Mouse (Mus musculus) lung, adult 2 months (tissue): ENCODE data around the gene Odf3l2. TPM values are rescaled to one million over a fixed set of nuclear protein-coding genes. Genes with fewer than 3 reads are reported as not detected.

ENCODE experiments used
- DNase-seq: peaks from one replicate; pipeline ENCODE4 v3.0.0; 2022
- H3K4me1 ChIP-seq: fragments of 200-500 bp; 2 replicates; pipeline ENCODE4 v1.6.1; 2011; ENCODE audit warnings: low read length; ENCODE audit not compliant: control insufficient read depth, insufficient read depth
- H3K4me3 ChIP-seq: fragments of 200-500 bp; replicated peaks from 2 replicates; pipeline ENCODE3; 2011; ENCODE audit warnings: low read depth, mild to moderate bottlenecking, control low read depth, low read length; ENCODE audit errors: extremely low read depth
- CTCF ChIP-seq: fragments of 200-500 bp; IDR thresholded peaks from 2 replicates; pipeline ENCODE4 v1.5.1; 2011; ENCODE audit warnings: mild to moderate bottlenecking, low read length, control low read depth; ENCODE audit not compliant: insufficient read depth
- POLR2A ChIP-seq: fragments of 200-500 bp; IDR thresholded peaks from 2 replicates; pipeline ENCODE4 v1.6.1; 2011; ENCODE audit warnings: low read depth, mild to moderate bottlenecking, control low read depth, low read length, borderline replicate concordance; ENCODE audit errors: extremely low read depth
- WGBS: fragments of 180-500 bp; shearing (Covaris S2); methylation state at CpG from one replicate; pipeline ENCODE4 v1.1.7; 2018; 5-methylcytosine and 5-hydroxymethylcytosine counted together
- polyA plus RNA-seq: library from polyadenylated mRNA; depleted of rRNA; stranded (reverse); fragments of >200 nt; gene quantifications from 2 replicates; pipeline ENCODE4 v1.2.3, GENCODE M21; 2012

Odf3l2 gene
- polyA plus RNA-seq, 1 experiment = not detected

- no peak overlapping the region for H3K4me3 ChIP-seq
- no peaks in the 10 kb centered on the region for H3K4me1 ChIP-seq
- TF ChIP-seq CTCF = no peak
- no peak for TF ChIP-seq POLR2A
- no peak for DNase-seq
- WGBS = 81% methylated on average over 8 of the region's 8 CpGs
Measured at GRCm38 (mm10) chr10:79636287-79636686, 9.3 kb downstream of the Odf3l2 start.

GRCm38 (mm10) chr10:79633006-79633777, 12.3 kb downstream of the Odf3l2 start:
- WGBS = 69% methylated on average over 17 of the region's 17 CpGs

GRCm38 (mm10) chr10:79631432-79631831, 14.1 kb downstream of the Odf3l2 start:
- DNase-seq = no peak
- no peaks in the 10 kb centered on the region for H3K4me1 ChIP-seq
- no peak for TF ChIP-seq CTCF
- no peak for TF ChIP-seq POLR2A
- 77% methylated on average over 4 of the region's 4 CpGs for WGBS
- no peak overlapping the region for H3K4me3 ChIP-seq

More at GRCm38 (mm10) chr10:79633006-79633777, 12.3 kb downstream of the Odf3l2 start:
- TF ChIP-seq POLR2A = no peak
- no peak for TF ChIP-seq CTCF
- Histone ChIP-seq H3K4me1 (no peaks in the 10 kb centered on the region), H3K4me3 (no peak overlapping the region)
- no peak for DNase-seq

DNA sequence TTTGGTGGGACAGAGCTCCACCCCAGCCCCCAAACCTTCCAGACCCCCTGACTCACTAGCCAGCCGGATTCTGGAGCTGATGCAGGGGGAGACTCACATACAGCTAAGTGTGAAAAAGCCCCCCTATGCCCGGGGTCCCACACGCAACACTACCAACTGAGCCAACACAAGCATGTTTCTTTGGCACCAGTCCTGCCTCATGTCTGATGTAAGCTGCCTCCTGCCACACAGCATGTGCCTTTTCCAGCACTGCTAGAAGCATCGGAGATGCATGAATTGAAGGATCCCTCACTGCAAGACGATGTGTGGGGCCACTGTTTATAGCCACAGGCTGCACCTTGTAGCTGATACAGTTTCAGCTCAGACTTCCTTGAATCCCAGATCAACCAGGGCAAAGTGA, 17.2 kb downstream of the Odf3l2 start:
- WGBS = 81% methylated on average over 5 of the region's 5 CpGs
- no peak overlapping the region for H3K4me3 ChIP-seq
- TF ChIP-seq CTCF (no peak), POLR2A (no peak)
- no peaks in the 10 kb centered on the region for H3K4me1 ChIP-seq
- no peak for DNase-seq

- TF ChIP-seq CTCF = no peak
- TF ChIP-seq POLR2A = no peak
- WGBS = 79% methylated on average over 10 of the region's 10 CpGs
- Histone ChIP-seq H3K4me3 (no peak overlapping the region), H3K4me1 (no peaks in the 10 kb centered on the region)
- DNase-seq = no peak
Measured at GRCm38 (mm10) chr10:79626156-79626555, 19.4 kb downstream of the Odf3l2 start.

DNA sequence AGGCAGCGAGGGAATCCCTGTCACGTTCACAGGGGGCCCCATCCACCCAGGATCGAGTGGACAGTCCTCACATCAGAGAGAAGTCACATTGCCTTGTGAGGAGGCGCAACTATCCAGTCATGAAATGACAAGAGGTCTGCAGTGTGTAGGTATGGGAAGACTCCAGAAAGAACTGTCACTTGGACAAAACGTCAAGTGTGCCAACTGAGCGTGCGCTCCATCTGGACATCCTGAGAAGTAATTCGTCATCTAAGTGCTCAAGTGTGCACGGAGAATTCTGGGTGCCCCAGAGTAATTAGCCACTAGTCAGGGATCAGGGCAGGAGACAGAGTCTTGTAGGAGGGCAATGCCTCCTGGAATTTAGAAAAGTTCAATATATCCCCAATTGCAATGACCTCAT, 20.1 kb downstream of the Odf3l2 start:
- WGBS = 70% methylated on average over 9 of the region's 9 CpGs
- TF ChIP-seq CTCF (no peak), POLR2A (no peak)
- no peaks in the 10 kb centered on the region for H3K4me1 ChIP-seq
- no peak overlapping the region for H3K4me3 ChIP-seq
- no peak for DNase-seq

DNA sequence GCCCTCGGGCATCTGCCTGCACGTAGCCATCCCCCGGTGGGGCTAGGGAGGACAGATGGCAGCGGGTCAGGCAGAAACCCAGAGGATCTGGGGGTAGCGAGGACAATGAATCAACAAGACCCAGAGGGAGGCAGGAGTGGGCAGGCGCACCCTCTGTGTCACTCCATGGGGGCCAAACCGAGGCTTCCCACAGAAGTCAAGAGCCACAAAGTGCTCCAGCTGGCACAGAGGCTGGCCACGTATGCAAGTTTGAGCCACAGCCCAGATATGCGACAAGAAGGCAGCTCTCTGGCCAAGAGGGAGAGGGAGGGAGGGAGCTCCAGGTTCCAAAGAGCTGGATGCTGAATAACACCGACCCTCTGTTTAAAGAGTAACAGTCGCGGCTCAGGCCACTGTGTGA, 21.6 kb downstream of the Odf3l2 start:
- TF ChIP-seq POLR2A = no peak
- TF ChIP-seq CTCF = no peak
- Histone ChIP-seq H3K4me3 (no peak overlapping the region), H3K4me1 (no peaks in the 10 kb centered on the region)
- no peak for DNase-seq
- WGBS = 61% methylated on average over 12 of the region's 12 CpGs

DNA sequence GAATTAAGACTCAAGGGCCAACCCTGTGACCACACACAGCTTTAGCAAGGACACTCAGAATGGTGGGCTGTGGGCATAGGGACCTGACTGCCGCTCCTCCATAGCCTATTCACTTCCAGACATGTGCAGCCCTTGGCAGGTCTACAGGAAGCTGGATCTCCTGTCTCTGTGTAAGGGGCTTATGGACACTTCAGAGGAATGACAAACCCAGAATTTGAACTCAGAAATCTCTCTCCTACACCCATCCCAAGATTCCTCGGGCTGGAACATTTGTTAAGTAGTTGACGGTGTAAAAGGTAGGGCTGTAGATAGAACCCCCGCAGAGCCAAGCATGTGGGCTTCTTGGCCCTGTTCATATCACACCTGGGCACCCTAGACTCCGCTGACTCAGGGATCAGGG, 29.2 kb downstream of the Odf3l2 start:
- H3K4me1 ChIP-seq = peaks cover 5% of the 10 kb centered on the region; the same call in 1 of the 2 replicates
- TF ChIP-seq CTCF (no peak), POLR2A (no peak)
- DNase-seq = no peak
- WGBS = 84% methylated on average over 5 of the region's 5 CpGs
- H3K4me3 ChIP-seq = no peak overlapping the region

DNA sequence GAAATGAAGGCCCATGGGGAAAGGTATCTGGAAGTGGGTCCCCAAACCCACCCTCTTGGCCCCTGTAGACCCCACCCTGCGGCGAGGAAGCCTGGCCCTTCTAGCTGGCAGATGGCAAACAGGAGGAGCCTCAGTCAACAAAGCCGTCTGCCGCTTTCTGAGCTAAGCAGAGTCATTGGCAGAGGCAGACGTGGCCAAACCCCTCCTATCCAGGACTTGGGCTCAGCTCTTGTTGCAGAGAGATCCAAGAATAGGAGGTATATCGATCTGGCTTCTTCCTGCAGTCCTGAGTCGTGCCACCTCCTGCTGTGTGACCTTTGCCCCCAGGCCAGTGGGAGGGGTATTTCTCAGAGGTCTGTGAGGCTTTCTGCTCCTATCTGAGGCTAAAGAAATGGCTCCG, 29.7 kb downstream of the Odf3l2 start:
- peaks cover 5% of the 10 kb centered on the region; the same call in 1 of the 2 replicates for H3K4me1 ChIP-seq
- DNase-seq = no peak
- 13% methylated on average over 8 of the region's 8 CpGs for WGBS
- TF ChIP-seq CTCF (no peak), POLR2A (no peak)
- H3K4me3 ChIP-seq = no peak overlapping the region

DNA sequence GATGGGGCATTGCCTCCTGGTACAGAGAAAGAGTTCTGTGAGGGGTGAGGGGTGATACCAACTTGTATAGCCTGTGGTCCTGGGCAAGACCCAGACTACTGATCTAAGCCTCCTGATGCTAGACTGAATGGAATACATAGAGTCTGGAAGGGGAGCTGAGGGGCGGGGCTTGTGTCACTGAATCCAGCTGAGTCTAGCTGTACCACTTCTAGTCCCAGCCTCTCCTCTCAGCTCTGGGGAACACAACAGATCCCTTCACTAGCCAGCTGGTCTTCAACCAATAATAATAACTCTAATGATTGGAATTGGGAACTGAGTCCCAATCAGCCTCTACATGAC, 31.3 kb downstream of the Odf3l2 start:
- no peak overlapping the region for H3K4me3 ChIP-seq
- no peak for DNase-seq
- WGBS = 96% methylated on average over 1 of the region's 1 CpGs
- peaks cover 5% of the 10 kb centered on the region; the same call in 1 of the 2 replicates for H3K4me1 ChIP-seq
- TF ChIP-seq POLR2A = no peak
- TF ChIP-seq CTCF = no peak
